Mouse (Mus musculus) neural tube, embryonic 14.5 days (tissue): ENCODE measurements at regions not wholly inside any gene's neighbourhood (a gene's known extent, or its start where the extent isn't known, plus 50 kb on each side); places are given as distances from the start of the nearest gene placed in this dataset.
"Not testable (repeated sequence)": the region's sequence is repeated elsewhere in the genome, so short reads cannot be mapped to it uniquely, and the experiment has no call there.

Experiments used
- ATAC-seq: fragments of 200-750 bp; cut with Nextera tagmentation; 2 replicates; pipeline ENCODE4 v1.8.0; 2017; ENCODE audit warnings: low read depth, mild to moderate bottlenecking, moderate TSS enrichment, moderate library complexity
- H3K27ac ChIP-seq: fragments of 300-500 bp; sonication (generic); 2 replicates; pipeline ENCODE4 v1.5.1; 2014; ENCODE audit warnings: low read depth, mild to moderate bottlenecking, control low read depth, low read length, moderate library complexity, mixed read lengths
- H3K27me3 ChIP-seq: fragments of 300-500 bp; sonication (generic); 2 replicates; pipeline ENCODE4 v1.6.1; 2014; ENCODE audit warnings: low read length; ENCODE audit not compliant: control insufficient read depth, insufficient read depth
- H3K36me3 ChIP-seq: fragments of 300-500 bp; sonication (generic); 2 replicates; pipeline ENCODE4 v1.6.1; 2014; ENCODE audit warnings: low read length, mixed read lengths; ENCODE audit not compliant: control insufficient read depth, insufficient read depth
- H3K4me1 ChIP-seq: fragments of 300-500 bp; sonication (generic); 2 replicates; pipeline ENCODE4 v1.6.1; 2014; ENCODE audit warnings: low read length; ENCODE audit not compliant: control insufficient read depth, insufficient read depth
- H3K4me2 ChIP-seq: fragments of 300-500 bp; sonication (generic); 2 replicates; pipeline ENCODE4 v1.6.1; 2014; ENCODE audit warnings: mild to moderate bottlenecking, low read depth, low read length, control low read depth
- H3K4me3 ChIP-seq: fragments of 300-500 bp; sonication (generic); 2 replicates; pipeline ENCODE4 v1.5.1; 2014; ENCODE audit warnings: low read depth, low read length, control low read depth, mixed read lengths
- H3K9ac ChIP-seq: fragments of 300-500 bp; sonication (generic); replicated peaks from 2 replicates; pipeline ENCODE4 v1.6.1; 2014; ENCODE audit warnings: low read depth, mild to moderate bottlenecking, control low read depth, low read length, mixed read lengths
- H3K9me3 ChIP-seq: fragments of 300-500 bp; sonication (generic); 2 replicates; pipeline ENCODE4 v1.6.1; 2016; ENCODE audit warnings: low read length; ENCODE audit not compliant: control insufficient read depth
- WGBS: fragments of 180-500 bp; shearing (Covaris S2); extraction: QIAGEN DNeasy Blood & Tissue Kit; methylation state at CpG from one replicate; pipeline ENCODE4 v1.1.7; 2014; 5-methylcytosine and 5-hydroxymethylcytosine counted together

- H3K27ac ChIP-seq = no peak overlapping the region
- no peaks in the 10 kb centered on the region for H3K36me3 ChIP-seq
- no peak overlapping the region for H3K9ac ChIP-seq
- no peaks in the 10 kb centered on the region for H3K4me1 ChIP-seq
- no peak overlapping the region for H3K4me3 ChIP-seq
- H3K27me3 ChIP-seq = no peaks in the 10 kb centered on the region
- H3K9me3 ChIP-seq = no peaks in the 10 kb centered on the region
- ATAC-seq = no peak
- no peak overlapping the region for H3K4me2 ChIP-seq
These were observed 308.9 kb upstream of the Adamts5 start for GRCm38 (mm10) chr16:86210547-86210946.

- ATAC-seq = no peak
- Histone ChIP-seq H3K9me3 (no peaks in the 10 kb centered on the region), H3K4me2 (no peak overlapping the region), H3K36me3 (no peaks in the 10 kb centered on the region), H3K9ac (no peak overlapping the region), H3K27me3 (no peaks in the 10 kb centered on the region), H3K27ac (no peak overlapping the region), H3K4me1 (no peaks in the 10 kb centered on the region), H3K4me3 (no peak overlapping the region)
These were observed 307.7 kb upstream of the Adamts5 start for GRCm38 (mm10) chr16:86209319-86209718.

GRCm38 (mm10) chr16:86189874-86190273 is 288.2 kb upstream of the Adamts5 start:
- H3K9ac ChIP-seq = no peak overlapping the region
- H3K27ac ChIP-seq = no peak overlapping the region
- H3K27me3 ChIP-seq = no peaks in the 10 kb centered on the region
- H3K36me3 ChIP-seq = no peaks in the 10 kb centered on the region
- H3K4me1 ChIP-seq = no peaks in the 10 kb centered on the region
- H3K9me3 ChIP-seq = no peaks in the 10 kb centered on the region
- 90% methylated on average over 1 of the region's 1 CpGs for WGBS
- ATAC-seq = no peak
- no peak overlapping the region for H3K4me3 ChIP-seq
- H3K4me2 ChIP-seq = no peak overlapping the region

- H3K36me3 ChIP-seq = no peaks in the 10 kb centered on the region
- no peak for ATAC-seq
- no peaks in the 10 kb centered on the region for H3K27me3 ChIP-seq
- H3K4me3 ChIP-seq = no peak overlapping the region
- 91% methylated on average over 3 of the region's 3 CpGs for WGBS
- no peak overlapping the region for H3K9ac ChIP-seq
- no peaks in the 10 kb centered on the region for H3K4me1 ChIP-seq
- no peaks in the 10 kb centered on the region for H3K9me3 ChIP-seq
- no peak overlapping the region for H3K4me2 ChIP-seq
- no peak overlapping the region for H3K27ac ChIP-seq
These were observed 287.3 kb upstream of the Adamts5 start for GRCm38 (mm10) chr16:86188966-86189365.

- H3K9ac ChIP-seq, H3K27ac ChIP-seq, ATAC-seq, H3K27me3 ChIP-seq, H3K4me1 ChIP-seq, H3K4me2 ChIP-seq, H3K36me3 ChIP-seq, H3K9me3 ChIP-seq, H3K4me3 ChIP-seq: not testable (repeated sequence)
- 59% methylated on average over 4 of the region's 4 CpGs for WGBS
These were observed 286.0 kb upstream of the Adamts5 start for GRCm38 (mm10) chr16:86187609-86188008.

GRCm38 (mm10) chr16:86159021-86159815 is 257.6 kb upstream of the Adamts5 start:
- H3K9ac ChIP-seq = no peak overlapping the region
- no peaks in the 10 kb centered on the region for H3K9me3 ChIP-seq
- H3K36me3 ChIP-seq = no peaks in the 10 kb centered on the region
- ATAC-seq = no peak
- H3K4me2 ChIP-seq = no peak overlapping the region
- no peak overlapping the region for H3K27ac ChIP-seq
- H3K27me3 ChIP-seq = no peaks in the 10 kb centered on the region
- H3K4me1 ChIP-seq = no peaks in the 10 kb centered on the region
- no peak overlapping the region for H3K4me3 ChIP-seq
- 84% methylated on average over 4 of the region's 4 CpGs for WGBS

GRCm38 (mm10) chr16:86138171-86138570 is 236.5 kb upstream of the Adamts5 start:
- 66% methylated on average over 3 of the region's 3 CpGs for WGBS
- Histone ChIP-seq H3K4me2 (no peak overlapping the region), H3K27me3 (no peaks in the 10 kb centered on the region), H3K4me3 (no peak overlapping the region), H3K9ac (no peak overlapping the region), H3K36me3 (no peaks in the 10 kb centered on the region), H3K9me3 (no peaks in the 10 kb centered on the region), H3K4me1 (no peaks in the 10 kb centered on the region), H3K27ac (no peak overlapping the region)
- no peak for ATAC-seq

GRCm38 (mm10) chr16:86136169-86136568 is 234.5 kb upstream of the Adamts5 start:
- WGBS = 14% methylated on average over 3 of the region's 3 CpGs
- Histone ChIP-seq H3K36me3 (no peaks in the 10 kb centered on the region), H3K9me3 (no peaks in the 10 kb centered on the region), H3K4me1 (no peaks in the 10 kb centered on the region), H3K27ac (no peak overlapping the region), H3K27me3 (no peaks in the 10 kb centered on the region), H3K4me3 (no peak overlapping the region), H3K9ac (no peak overlapping the region), H3K4me2 (no peak overlapping the region)
- ATAC-seq = no peak

- ATAC-seq = no peak
- Histone ChIP-seq H3K4me1 (no peaks in the 10 kb centered on the region), H3K36me3 (no peaks in the 10 kb centered on the region)
These were observed 225.8 kb upstream of the Adamts5 start for GRCm38 (mm10) chr16:86127391-86127790.

More at GRCm38 (mm10) chr16:86127391-86127790, 225.8 kb upstream of the Adamts5 start:
- H3K9me3 ChIP-seq = no peaks in the 10 kb centered on the region
- no peak overlapping the region for H3K4me3 ChIP-seq
- no peak overlapping the region for H3K4me2 ChIP-seq
- H3K27ac ChIP-seq = no peak overlapping the region
- H3K9ac ChIP-seq = no peak overlapping the region
- H3K27me3 ChIP-seq = no peaks in the 10 kb centered on the region
- WGBS = 88% methylated on average over 4 of the region's 4 CpGs
